Mouse (Mus musculus) intestine, postnatal 0 days (tissue): ENCODE results near the gene Fancc. TPM values are rescaled to one million over a fixed set of nuclear protein-coding genes. Genes with fewer than 3 reads are reported as not detected.
"Not testable (repeated sequence)": the region's sequence is repeated elsewhere in the genome, so short reads cannot be mapped to it uniquely, and the experiment has no call there.

Experiments used
- ATAC-seq: fragments of 200-750 bp; cut with Nextera tagmentation; 2 replicates; pipeline ENCODE4 v1.8.0; 2017; ENCODE audit warnings: mild to moderate bottlenecking, moderate TSS enrichment, moderate library complexity
- H3K27ac ChIP-seq: fragments of 300-500 bp; sonication (generic); 2 replicates; pipeline ENCODE4 v1.5.1; 2014; ENCODE audit warnings: mild to moderate bottlenecking, low read depth, low read length, moderate library complexity
- H3K27me3 ChIP-seq: fragments of 300-500 bp; sonication (generic); replicated peaks from 2 replicates; pipeline ENCODE4 v1.6.1; 2014; ENCODE audit warnings: low read length, mixed read lengths; ENCODE audit not compliant: control insufficient read depth, insufficient read depth
- H3K36me3 ChIP-seq: fragments of 300-500 bp; sonication (generic); 2 replicates; pipeline ENCODE4 v1.6.1; 2014; ENCODE audit warnings: mild to moderate bottlenecking, moderate library complexity; ENCODE audit not compliant: control insufficient read depth, insufficient read depth
- H3K4me1 ChIP-seq: fragments of 300-500 bp; sonication (generic); replicated peaks from 2 replicates; pipeline ENCODE4 v1.6.1; 2014; ENCODE audit warnings: antibody characterized with exemption, low read length, mixed read lengths; ENCODE audit not compliant: control insufficient read depth, insufficient read depth
- H3K4me2 ChIP-seq: fragments of 300-500 bp; sonication (generic); replicated peaks from 2 replicates; pipeline ENCODE4 v1.6.1; 2014; ENCODE audit warnings: low read depth, mild to moderate bottlenecking, moderate library complexity
- H3K4me3 ChIP-seq: fragments of 300-500 bp; sonication (generic); 2 replicates; pipeline ENCODE4 v1.5.1; 2014; ENCODE audit warnings: low read depth, low read length
- H3K9ac ChIP-seq: fragments of 300-500 bp; sonication (generic); 2 replicates; pipeline ENCODE4 v1.6.1; 2014; ENCODE audit warnings: mild to moderate bottlenecking, low read depth, low read length
- H3K9me3 ChIP-seq: fragments of 300-500 bp; sonication (generic); 2 replicates; pipeline ENCODE4 v1.6.1; 2016; ENCODE audit warnings: mixed run types; ENCODE audit not compliant: control insufficient read depth
- CTCF ChIP-seq: sonication (generic); IDR thresholded peaks from 2 replicates; pipeline ENCODE4 v1.5.1; 2016; ENCODE audit warnings: low read depth, mild to moderate bottlenecking, control low read depth, antibody characterized with exemption, moderate library complexity
- WGBS: fragments of 180-500 bp; shearing (Covaris S2); extraction: QIAGEN DNeasy Blood & Tissue Kit; methylation state at CpG from one replicate; pipeline ENCODE4 v1.1.7; 2014; 5-methylcytosine and 5-hydroxymethylcytosine counted together
- polyA plus RNA-seq: library from polyadenylated mRNA; unstranded; fragments of >200 nt; fragmentation: Nextera tagmentation; extraction: Ambion mirVana; gene quantifications from 2 replicates; pipeline ENCODE4 v1.2.1, GENCODE M21; 2015

Gene Fancc
- polyA plus RNA-seq, 1 experiment from 2014 or later: 5.1 TPM

- H3K4me1 ChIP-seq: no peaks in the 10 kb centered on the region
- H3K27me3 ChIP-seq: no peaks in the 10 kb centered on the region
- H3K9me3 ChIP-seq: no peaks in the 10 kb centered on the region
- no peak for ATAC-seq
- 87% methylated on average over 6 of the region's 6 CpGs for WGBS
- H3K9ac ChIP-seq: no peak overlapping the region
- no peak for TF ChIP-seq CTCF
- H3K4me2 ChIP-seq: no peak overlapping the region
- no peak overlapping the region for H3K27ac ChIP-seq
- H3K36me3 ChIP-seq: peaks cover 20% of the 10 kb centered on the region
- H3K4me3 ChIP-seq: no peak overlapping the region
Observed at GRCm38 (mm10) chr13:63315777-63316176, 181.3 kb downstream of the Fancc start.

- not testable (repeated sequence) for H3K9me3 ChIP-seq, H3K4me3 ChIP-seq, H3K4me2 ChIP-seq, ATAC-seq, H3K27ac ChIP-seq, H3K27me3 ChIP-seq, H3K4me1 ChIP-seq, H3K9ac ChIP-seq
- H3K36me3 ChIP-seq: peaks cover 20% of the 10 kb centered on the region
- WGBS: 97% methylated on average over 4 of the region's 4 CpGs
Observed at GRCm38 (mm10) chr13:63315111-63315510, 182.0 kb downstream of the Fancc start.

- Histone ChIP-seq H3K4me3 (no peak overlapping the region), H3K9me3 (no peaks in the 10 kb centered on the region), H3K9ac (no peak overlapping the region), H3K4me1 (no peaks in the 10 kb centered on the region), H3K36me3 (peaks cover 20% of the 10 kb centered on the region), H3K4me2 (no peak overlapping the region), H3K27ac (no peak overlapping the region), H3K27me3 (no peaks in the 10 kb centered on the region)
- no peak for TF ChIP-seq CTCF
- no peak for ATAC-seq
- WGBS: 76% methylated on average over 4 of the region's 4 CpGs
Observed at GRCm38 (mm10) chr13:63314608-63314920, 182.5 kb downstream of the Fancc start.

GRCm38 (mm10) chr13:63313748-63314607, 183.1 kb downstream of the Fancc start:
- Histone ChIP-seq H3K36me3 (peaks cover 20% of the 10 kb centered on the region), H3K9ac (no peak overlapping the region), H3K27ac (no peak overlapping the region), H3K4me3 (no peak overlapping the region), H3K27me3 (no peaks in the 10 kb centered on the region), H3K9me3 (no peaks in the 10 kb centered on the region), H3K4me1 (no peaks in the 10 kb centered on the region), H3K4me2 (no peak overlapping the region)
- no peak for TF ChIP-seq CTCF
- 79% methylated on average over 12 of the region's 12 CpGs for WGBS
- ATAC-seq: no peak

GRCm38 (mm10) chr13:63313247-63313646, 183.8 kb downstream of the Fancc start:
- TF ChIP-seq CTCF: no peak
- ATAC-seq: no peak
- no peak overlapping the region for H3K9ac ChIP-seq

DNA sequence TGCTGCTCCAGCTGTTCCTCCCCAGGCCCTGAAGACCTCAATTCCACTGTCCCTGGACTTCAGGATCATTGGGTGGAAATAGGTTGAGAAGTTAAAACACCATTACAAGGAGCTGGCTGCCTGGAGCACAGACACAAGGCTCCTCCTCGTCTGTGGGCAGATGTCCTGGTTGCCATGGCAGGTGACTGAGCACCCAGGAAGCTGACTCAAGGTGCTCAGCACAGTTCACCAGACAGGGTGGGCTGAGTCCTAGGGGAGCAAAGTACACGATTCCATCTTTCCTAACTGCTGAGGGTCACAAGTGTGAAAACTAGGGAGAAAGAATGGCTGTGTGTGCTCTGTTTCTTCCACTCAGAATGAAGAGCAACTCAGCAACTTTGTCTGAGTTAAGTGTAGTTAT, 185.9 kb downstream of the Fancc start:
- Histone ChIP-seq H3K4me1 (no peaks in the 10 kb centered on the region), H3K27ac (no peak overlapping the region), H3K4me3 (no peak overlapping the region), H3K9me3 (no peaks in the 10 kb centered on the region), H3K36me3 (peaks cover 12% of the 10 kb centered on the region; the same call in 1 of the 2 replicates), H3K4me2 (no peak overlapping the region), H3K9ac (no peak overlapping the region), H3K27me3 (no peaks in the 10 kb centered on the region)
- TF ChIP-seq CTCF: no peak
- no peak for ATAC-seq
- 52% methylated on average over 2 of the region's 2 CpGs for WGBS

More at GRCm38 (mm10) chr13:63313247-63313646, 183.8 kb downstream of the Fancc start:
- WGBS: 100% methylated on average over 1 of the region's 1 CpGs
- Histone ChIP-seq H3K4me3 (no peak overlapping the region), H3K27me3 (no peaks in the 10 kb centered on the region), H3K4me2 (no peak overlapping the region), H3K27ac (no peak overlapping the region), H3K36me3 (peaks cover 20% of the 10 kb centered on the region), H3K9me3 (no peaks in the 10 kb centered on the region), H3K4me1 (no peaks in the 10 kb centered on the region)

DNA sequence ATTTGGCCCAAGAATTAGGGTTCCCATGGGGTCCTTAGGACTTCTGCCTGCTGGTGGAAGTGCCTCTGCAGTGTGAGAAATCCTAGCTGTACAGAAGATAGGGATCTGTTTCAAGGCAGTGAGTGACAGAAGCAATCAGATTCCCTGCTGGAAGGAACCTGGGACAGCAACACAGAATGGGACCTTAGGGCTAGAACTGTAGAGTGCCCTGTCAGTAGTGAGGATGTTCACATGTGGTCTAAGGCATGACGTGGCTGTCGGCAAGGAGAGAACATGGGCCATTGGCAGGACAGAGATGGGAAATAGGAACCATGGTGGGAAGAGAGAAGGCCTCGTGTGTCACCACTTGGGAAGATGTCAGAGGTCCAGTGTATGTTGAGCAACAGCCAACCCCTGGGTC, 187.5 kb downstream of the Fancc start:
- Histone ChIP-seq H3K36me3 (peaks cover 13% of the 10 kb centered on the region; the same call in 1 of the 2 replicates), H3K9me3 (no peaks in the 10 kb centered on the region), H3K27me3 (no peaks in the 10 kb centered on the region), H3K27ac (no peak overlapping the region), H3K4me2 (no peak overlapping the region), H3K9ac (no peak overlapping the region), H3K4me3 (no peak overlapping the region), H3K4me1 (no peaks in the 10 kb centered on the region)
- WGBS: 80% methylated on average over 3 of the region's 3 CpGs
- no peak for ATAC-seq
- no peak for TF ChIP-seq CTCF
